Mouse (Mus musculus) CH12.LX (cell line): ENCODE results near the gene Prrx1.

Experiments used
- BHLHE40 ChIP-seq: IDR thresholded peaks from 2 replicates; pipeline ENCODE4 v1.6.1; 2011; ENCODE audit warnings: mild to moderate bottlenecking, low read depth, low read length, improper control_type of control experiment
- CTCF ChIP-seq, 2 experiments: IDR thresholded peaks in 1 of 2; conservative IDR thresholded peaks in 1 of 2; 2 replicates each; pipeline ENCODE4 v1.5.1; 2011 to 2012; ENCODE audit warnings: low read depth in 2 of 2, low read length in 2 of 2, improper control_type of control experiment in 1 of 2, inconsistent platforms in 1 of 2, mild to moderate bottlenecking in 1 of 2, moderate library complexity in 1 of 2

GRCm38 (mm10) chr1:163361376-163361775, 47.9 kb upstream of the Prrx1 start:
- TF ChIP-seq CTCF (conservative IDR thresholded peaks at IDR 0.05 in 1 of 2, IDR thresholded peaks at IDR 0.05 in 1 of 2; ENCODE audit: low read depth in 2 of 2, low read length in 2 of 2) (no peak), BHLHE40 (no peak)
